Mouse (Mus musculus): ENCODE measurements around the gene Pgs1. TPM values are rescaled to one million over a fixed set of nuclear protein-coding genes. Genes with fewer than 3 reads are reported as not detected.

The Pgs1 gene
- polyA plus RNA-seq, 1 experiment from 2014 or later, result 60.7 TPM

Small RNA genes within 50 kb of the gene (microRNA-seq; reads per million reads assigned to microRNA genes)
- not detected for gene Mir6933

Other genes with a start within 250 kb of the Pgs1 start
- 0.99 and 4.6 TPM in 2 replicates for gene Tmc8, start 204.2 kb upstream of the Pgs1 start, polyA plus RNA-seq (2015; fragmentation: Nextera tagmentation; extraction: Ambion mirVana)
- gene Tmc6, start 204.1 kb upstream of the Pgs1 start, polyA plus RNA-seq (2015; fragmentation: Nextera tagmentation; extraction: Ambion mirVana), result 7.5 and 12.0 TPM in 2 replicates
- gene 6030468B19Rik, start 188.6 kb upstream of the Pgs1 start, polyA plus RNA-seq (2015; fragmentation: Nextera tagmentation; extraction: Ambion mirVana), result 0.23 TPM in 1 of 2 replicates, not detected in the other
- 0.95 and 1.7 TPM in 2 replicates for gene Gm20708, start 176.6 kb upstream of the Pgs1 start, polyA plus RNA-seq (2015; fragmentation: Nextera tagmentation; extraction: Ambion mirVana)
- gene Syngr2, start 176.6 kb upstream of the Pgs1 start, polyA plus RNA-seq (2015; fragmentation: Nextera tagmentation; extraction: Ambion mirVana), result 13.7 and 52.4 TPM in 2 replicates
- 6.0 and 8.0 TPM in 2 replicates for gene Afmid, start 160.4 kb upstream of the Pgs1 start, polyA plus RNA-seq (2015; fragmentation: Nextera tagmentation; extraction: Ambion mirVana)
- 15.6 and 42.9 TPM in 2 replicates for gene Tk1, start 160.2 kb upstream of the Pgs1 start, polyA plus RNA-seq (2015; fragmentation: Nextera tagmentation; extraction: Ambion mirVana)
- 26.7 and 88.4 TPM in 2 replicates for gene Birc5, start 137.0 kb upstream of the Pgs1 start, polyA plus RNA-seq (2015; fragmentation: Nextera tagmentation; extraction: Ambion mirVana)
- not detected in 2 replicates for gene Tmem235, start 125.5 kb upstream of the Pgs1 start, polyA plus RNA-seq (2015; fragmentation: Nextera tagmentation; extraction: Ambion mirVana)
- 4.7 and 5.0 TPM in 2 replicates for gene Tha1, start 112.8 kb upstream of the Pgs1 start, polyA plus RNA-seq (2015; fragmentation: Nextera tagmentation; extraction: Ambion mirVana)
- gene Socs3, start 16.2 kb upstream of the Pgs1 start, polyA plus RNA-seq (2015; fragmentation: Nextera tagmentation; extraction: Ambion mirVana), result 6.7 and 13.2 TPM in 2 replicates
- 0.19 and 0.28 TPM in 2 replicates for gene Dnah17, start 144.3 kb downstream of the Pgs1 start, polyA plus RNA-seq (2015; fragmentation: Nextera tagmentation; extraction: Ambion mirVana)

Data from neural tube, embryonic 15.5 days (tissue).